Mouse (Mus musculus) erythroblast, adult 5-6 weeks (primary cell): Measurements from ENCODE around the gene Sh3d21. TPM values are rescaled to one million over a fixed set of nuclear protein-coding genes. Genes with fewer than 3 reads are reported as not detected.
"Not testable (repeated sequence)": the region's sequence is repeated elsewhere in the genome, so short reads cannot be mapped to it uniquely, and the experiment has no call there.

ENCODE experiments used
- ATAC-seq: replicated peaks from 2 replicates; pipeline ENCODE4 v1.8.0; 2016; ENCODE audit warnings: moderate number of reproducible peaks, mild to moderate bottlenecking, moderate TSS enrichment, inconsistent platforms; ENCODE audit not compliant: poor library complexity, low FRiP score, severe bottlenecking
- total RNA-seq, 2 experiments: library from RNA; stranded (forward) in 1 of 2; stranded (reverse) in 1 of 2; fragments of 150-400 nt in 1 of 2; fragments of 200-764, 138-1000 nt in 1 of 2; gene quantifications; 2 replicates each; pipeline versions ENCODE4 v1.2.3 to v1.2.4; 2015 to 2017; ENCODE audit warnings: low replicate concordance in 2 of 2

Gene Sh3d21
- total RNA-seq, 2 experiments from 2014 or later, result 0.09 TPM; not detected in 1

DNA sequence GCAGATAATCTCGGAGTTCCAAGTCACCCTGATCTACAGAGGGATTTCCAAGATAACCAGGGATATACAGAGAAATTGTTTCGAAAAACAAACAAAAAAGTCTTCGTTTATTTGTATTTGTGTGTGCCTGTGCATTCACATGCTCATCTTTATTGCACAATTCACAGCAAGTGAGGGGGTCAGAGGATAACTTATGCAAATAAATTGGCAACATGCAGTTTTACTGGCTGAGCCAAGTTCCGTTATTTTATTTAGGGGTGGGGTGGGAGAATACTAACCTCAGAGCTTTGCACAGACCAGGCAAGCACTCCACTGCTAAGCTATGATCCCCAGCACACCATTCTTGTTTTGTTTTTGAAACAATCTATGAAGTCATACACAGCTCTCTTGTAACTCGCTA, 10.5 kb upstream of the Sh3d21 start:
- no peak for ATAC-seq

GRCm38 (mm10) chr4:126170737-126171136, 7.4 kb upstream of the Sh3d21 start:
- not testable (repeated sequence) for ATAC-seq

DNA sequence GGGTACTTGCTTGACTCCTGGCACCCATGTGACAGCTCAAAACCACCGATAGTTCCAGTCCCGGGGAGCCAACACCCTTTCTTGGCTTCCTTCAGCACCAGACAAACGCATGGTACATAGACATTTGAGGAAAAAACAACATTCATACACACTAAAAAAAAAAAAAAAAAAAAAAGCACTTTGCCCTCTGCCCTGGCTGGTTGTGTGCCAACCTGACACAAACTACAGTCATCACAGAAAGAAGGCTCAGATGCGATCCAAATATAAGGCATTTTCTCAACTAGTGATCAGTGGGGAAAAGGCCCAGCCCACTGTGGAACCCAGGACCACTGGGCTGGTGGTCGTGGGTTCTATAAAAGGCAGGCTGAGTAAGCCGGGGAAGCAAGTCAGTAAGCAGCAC, 5.6 kb upstream of the Sh3d21 start:
- no peak for ATAC-seq

DNA sequence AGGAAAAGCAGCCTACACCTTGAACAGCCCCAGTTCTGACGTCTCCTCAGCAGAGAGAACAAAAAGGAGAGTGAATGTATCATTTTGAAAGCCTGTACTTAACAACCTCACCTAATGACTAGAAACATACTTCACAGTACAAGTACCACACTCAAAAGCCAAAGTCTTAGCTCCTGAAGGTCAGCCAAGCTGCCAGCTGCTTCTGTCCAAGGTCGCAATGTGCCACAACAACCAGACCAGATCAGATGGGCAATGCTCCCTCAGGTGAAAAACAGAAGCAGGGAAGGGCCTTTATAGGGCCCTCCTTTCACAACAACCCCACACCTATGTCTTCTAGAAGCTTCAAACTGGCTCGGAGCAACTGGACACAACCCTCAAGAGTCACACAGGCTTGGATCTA, 2.8 kb upstream of the Sh3d21 start:
- no peak for ATAC-seq

DNA sequence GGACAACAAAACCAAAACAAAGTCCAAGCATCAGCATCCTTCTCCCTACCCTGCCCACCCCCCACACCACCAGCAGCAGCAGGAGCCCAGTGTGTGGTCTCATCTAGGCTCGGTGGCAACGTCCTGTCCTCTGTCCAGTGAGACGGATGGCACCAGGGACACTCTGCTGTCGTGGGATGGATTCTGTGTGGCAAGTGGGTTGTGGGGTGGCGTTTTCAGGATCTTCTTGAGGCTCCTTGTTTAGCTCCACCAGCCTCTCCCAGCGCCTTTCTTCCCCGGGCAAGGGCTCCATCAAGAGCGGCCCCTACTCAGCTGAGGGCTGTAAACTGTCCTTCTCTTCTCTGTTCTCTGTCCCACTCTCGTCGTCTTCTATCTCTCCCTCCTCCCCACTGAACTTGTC, 1.8 kb upstream of the Sh3d21 start:
- not testable (repeated sequence) for ATAC-seq

DNA sequence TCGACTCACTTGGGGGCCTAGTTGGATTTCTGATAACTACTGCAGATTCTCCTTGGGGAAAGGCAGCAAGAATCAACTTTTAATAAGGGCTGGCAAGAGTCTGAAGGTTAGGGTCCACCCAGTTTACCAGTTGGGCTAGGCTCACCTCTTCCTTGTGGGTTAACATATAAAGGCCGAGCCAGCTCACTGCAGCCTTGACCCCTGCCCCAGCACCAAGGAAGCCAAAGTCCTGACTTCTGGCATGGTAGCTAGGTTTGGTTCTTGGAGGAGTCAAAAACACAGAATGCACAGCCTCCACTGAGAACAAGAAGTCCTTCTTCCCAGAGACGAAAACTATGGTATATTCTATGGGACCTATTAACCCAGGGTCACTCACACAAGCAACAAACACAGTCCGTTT, 394 bp upstream of the Sh3d21 start:
- no peak for ATAC-seq

DNA sequence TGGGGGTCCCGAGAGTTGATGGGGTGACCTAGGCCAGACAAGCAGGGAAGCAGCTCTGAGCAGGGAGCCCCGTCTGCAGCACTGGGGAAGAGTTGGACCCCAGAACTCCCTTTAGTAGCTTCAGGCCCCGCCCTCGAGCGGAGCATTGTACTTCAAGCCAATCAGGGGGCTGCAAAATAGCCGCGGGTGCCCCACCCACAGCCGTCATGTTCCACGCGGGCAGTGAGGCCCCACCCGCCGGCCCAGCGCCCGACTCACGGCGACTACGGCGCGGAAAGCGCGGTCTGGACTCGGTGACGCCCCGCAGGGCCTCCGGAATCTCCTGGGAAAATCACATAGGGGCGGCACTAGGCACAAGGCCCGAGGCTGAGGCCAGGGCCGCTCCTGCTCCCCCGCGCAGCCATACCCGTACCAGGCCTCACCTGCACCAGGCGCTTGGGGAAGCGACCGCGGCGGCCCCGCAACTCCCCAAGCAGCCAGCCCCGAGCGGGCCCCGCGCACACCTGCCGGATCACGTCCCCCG, 686 bp downstream of the Sh3d21 start:
- ATAC-seq, result peak; percentile 67

- no peak for ATAC-seq
These were observed 1.3 kb downstream of the Sh3d21 start for GRCm38 (mm10) chr4:126161986-126162385.

DNA sequence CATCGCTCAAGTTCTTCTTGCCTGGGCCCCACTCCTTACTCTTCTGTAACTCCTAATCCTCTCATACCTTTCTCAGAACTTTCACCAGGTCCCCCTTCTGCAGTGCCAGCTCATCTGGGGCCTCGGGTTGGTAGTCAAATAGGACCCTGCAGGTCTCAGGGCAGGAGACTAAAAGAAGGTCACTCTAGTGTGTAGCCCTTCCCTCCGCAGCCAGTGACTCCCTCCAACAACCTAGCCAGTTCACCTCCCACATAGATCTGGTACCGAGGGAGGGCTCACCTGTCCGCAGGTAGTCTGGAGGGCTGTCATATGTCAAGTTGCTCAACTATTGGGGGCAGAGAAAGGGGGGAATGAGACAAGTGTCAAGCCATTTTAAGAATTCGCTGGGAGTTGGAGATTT, 1.8 kb downstream of the Sh3d21 start:
- ATAC-seq, result no peak

- no peak for ATAC-seq
These were observed 2.3 kb downstream of the Sh3d21 start for GRCm38 (mm10) chr4:126160981-126161380.

DNA sequence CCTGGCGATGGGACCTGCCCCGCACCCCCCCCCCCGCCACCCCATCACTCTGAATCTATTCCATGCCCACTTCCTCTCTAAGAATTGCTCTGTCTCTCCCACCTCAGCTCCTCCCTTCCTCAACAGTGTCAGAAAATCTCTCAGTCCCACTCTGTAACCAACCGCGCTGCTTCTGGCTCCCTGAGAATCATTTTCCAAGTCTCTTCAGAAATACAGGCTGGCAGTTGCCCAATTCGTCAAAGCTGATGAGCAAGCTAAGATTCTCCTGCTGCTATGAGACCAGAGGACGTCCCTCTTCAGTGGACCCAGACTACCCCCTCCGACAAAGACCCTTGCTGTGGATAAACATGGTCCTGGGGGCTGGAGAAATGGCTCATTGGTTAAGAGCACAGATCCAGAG, 3.8 kb downstream of the Sh3d21 start:
- ATAC-seq, result no peak

DNA sequence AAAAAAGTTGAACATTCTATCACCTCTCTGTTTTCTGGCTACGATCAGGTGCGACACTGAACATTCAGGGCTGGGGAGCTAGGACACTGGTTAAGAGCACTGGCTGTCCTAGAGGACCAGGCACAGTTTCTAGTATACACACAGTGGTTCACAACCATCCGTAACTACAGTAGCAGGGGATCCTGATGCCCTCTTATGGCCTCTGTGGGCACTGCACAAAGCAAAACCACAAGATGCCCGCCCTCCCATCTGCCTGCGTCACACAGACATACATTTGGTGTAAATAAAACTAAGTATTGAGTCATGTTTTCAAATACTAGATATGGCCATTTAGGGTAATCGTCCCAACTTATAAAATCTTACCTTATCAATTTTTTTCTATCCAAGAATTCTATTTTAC, 5.7 kb downstream of the Sh3d21 start:
- ATAC-seq, result no peak

GRCm38 (mm10) chr4:126156617-126157016, 6.7 kb downstream of the Sh3d21 start:
- peak; percentile 63; the same call in 1 of the 2 replicates for ATAC-seq

DNA sequence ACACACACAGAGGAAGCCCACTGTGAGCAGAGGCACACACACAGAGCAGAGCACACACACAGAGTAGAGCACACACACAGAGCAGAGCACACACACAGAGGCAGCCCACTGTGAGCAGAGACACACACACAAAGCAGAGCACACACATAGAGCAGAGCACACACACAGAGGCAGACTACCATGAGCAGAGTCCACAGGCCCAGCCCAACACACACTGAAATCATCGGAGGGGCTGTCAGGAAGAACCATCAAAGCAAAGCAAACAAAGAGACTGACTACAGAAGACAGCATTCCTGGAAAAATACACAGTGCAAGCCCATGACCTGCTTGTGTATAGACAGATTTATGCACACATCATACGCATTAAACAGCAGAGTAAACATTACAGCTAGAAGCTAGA, 7.4 kb downstream of the Sh3d21 start:
- ATAC-seq, result no peak

- ATAC-seq, result no peak
These were observed 8.1 kb downstream of the Sh3d21 start for GRCm38 (mm10) chr4:126155183-126155582.

DNA sequence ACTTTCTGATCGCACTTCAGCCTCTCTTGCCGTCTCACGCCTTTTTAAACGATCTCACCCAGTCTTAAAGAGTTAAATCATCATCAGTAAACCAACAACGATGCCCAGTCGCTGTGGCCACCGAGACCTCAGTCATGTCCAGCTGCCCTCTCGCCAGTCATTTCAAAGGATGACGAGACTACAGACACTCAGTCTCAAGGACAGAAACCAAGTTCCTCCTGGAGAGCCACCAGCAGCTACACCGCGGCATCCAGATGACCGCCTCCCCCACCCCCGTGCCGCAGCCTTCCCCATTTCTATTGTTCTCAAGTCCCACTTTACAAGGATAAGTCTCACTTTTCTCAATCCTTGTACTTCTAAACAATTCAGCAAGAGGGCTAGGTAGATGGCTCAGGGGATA, 10.4 kb downstream of the Sh3d21 start:
- ATAC-seq, result no peak

- ATAC-seq, result no peak
These were observed 11.4 kb downstream of the Sh3d21 start for GRCm38 (mm10) chr4:126151701-126152440.

DNA sequence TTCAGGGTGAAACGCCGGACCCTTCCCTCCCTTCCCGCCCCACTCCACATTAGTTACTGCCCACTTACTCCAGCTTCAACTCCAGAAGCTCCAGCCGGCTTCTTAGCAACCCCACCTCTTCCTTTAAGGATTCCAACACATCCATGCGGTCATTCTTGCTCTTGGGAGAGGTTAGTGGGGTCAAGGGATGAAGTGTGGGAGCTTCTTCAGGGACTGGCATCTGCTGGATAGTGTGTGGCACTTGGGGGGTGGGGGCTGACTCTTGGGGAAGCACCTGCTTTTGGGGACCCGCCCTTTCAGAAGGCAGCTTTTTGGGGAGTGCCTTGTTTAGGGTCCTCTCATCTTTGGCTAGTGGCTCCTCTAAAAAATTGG, 12.4 kb downstream of the Sh3d21 start:
- ATAC-seq, result no peak

DNA sequence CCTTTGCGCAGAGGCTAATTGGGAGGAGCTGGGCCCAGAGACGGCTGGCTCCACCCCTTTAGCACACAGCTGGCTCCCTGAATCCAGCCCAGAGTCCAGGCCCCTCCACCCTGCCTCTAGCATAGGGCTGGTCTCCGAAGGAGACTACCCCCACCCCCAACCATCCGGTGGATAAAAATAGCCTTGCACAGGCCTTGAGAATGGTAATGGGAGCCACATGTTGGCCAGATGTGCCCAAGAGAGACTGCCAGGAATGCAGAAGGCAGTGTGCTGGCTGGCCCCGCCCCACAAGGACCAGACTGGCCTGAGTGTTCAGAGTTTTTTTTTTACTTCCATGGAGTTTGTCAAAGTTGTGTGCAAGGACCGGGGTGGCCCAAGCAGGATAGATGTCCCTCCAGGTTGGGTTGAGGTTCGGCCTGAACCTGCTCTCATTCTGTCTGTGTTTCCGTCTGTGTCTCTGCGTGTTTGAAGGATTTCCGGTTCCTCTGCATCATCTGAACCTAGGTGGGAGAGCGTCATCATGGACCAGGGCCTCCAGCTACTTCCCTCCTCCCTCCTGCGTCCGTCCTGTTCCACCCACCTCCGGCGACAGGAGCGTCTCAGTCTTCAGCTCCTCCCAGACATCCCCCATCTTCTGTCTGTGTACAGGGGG, 12.9 kb downstream of the Sh3d21 start:
- ATAC-seq, result no peak

DNA sequence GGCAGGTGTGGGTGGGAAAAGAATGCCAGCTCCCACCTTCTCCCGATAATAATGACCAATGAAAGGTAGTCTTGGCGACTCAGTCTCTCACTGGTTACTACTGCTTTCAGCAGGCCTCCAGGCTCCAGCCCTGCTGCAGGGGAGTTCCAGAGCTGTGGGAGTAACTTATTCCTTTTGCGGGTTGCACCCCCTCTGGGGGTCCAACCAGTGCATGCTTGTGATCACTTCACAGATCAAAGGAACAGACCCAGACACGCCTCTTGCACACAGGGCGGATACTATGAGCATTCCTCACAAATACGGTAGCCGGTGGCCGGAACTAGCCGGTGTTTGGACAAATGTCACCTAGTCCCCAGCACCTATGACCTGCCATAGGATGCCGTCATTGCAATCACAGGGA, 13.5 kb downstream of the Sh3d21 start:
- ATAC-seq, result no peak

- ATAC-seq, result 0 out of 2 replicates have a peak, but pooled peaks have one; percentile 7
These were observed 14.1 kb downstream of the Sh3d21 start for GRCm38 (mm10) chr4:126149041-126149676.
